Mouse (Mus musculus): ENCODE results near the gene Gabpb2.

DNA sequence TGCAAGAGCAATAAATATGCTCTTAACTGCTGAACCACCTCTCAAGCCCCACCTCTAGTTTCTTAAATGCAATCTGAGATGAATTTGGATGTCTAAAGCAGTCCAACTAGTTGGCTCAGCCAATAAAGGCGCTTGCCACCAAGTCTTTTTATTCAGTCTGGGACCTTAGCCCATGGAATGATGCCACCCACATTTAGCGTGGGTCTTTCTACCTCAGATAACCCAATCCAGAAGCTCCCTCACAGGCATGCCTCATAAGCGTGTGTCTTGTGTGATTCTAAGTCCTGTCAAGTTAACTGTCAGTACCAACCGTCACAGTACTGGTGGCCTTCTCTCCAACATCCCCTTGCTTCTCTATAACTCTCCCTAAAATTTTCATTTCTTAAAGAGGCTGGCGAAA, 38.8 kb downstream of the Gabpb2 start:
- TF ChIP-seq POLR2A (IDR thresholded peaks at IDR 0.05; ENCODE audit: low read depth, low read length) (no peak), CTCF (IDR thresholded peaks at IDR 0.05; ENCODE audit: borderline replicate concordance, insufficient read depth, low read length) (no peak)

All from embryonic fibroblast, embryonic 13.5 days (primary cell).